Mouse (Mus musculus): ENCODE measurements around the gene Lyg2.

GRCm38 (mm10) chr1:37955251-37955650, 39.0 kb upstream of the Lyg2 start:
- TF ChIP-seq POLR2A (IDR thresholded peaks at IDR 0.05; ENCODE audit: insufficient read depth, low read length) (no peak), CTCF (IDR thresholded peaks at IDR 0.05; ENCODE audit: low read depth, low read length) (no peak)
